Mouse (Mus musculus): ENCODE results near the gene Dido1. TPM values are rescaled to one million over a fixed set of nuclear protein-coding genes. Genes with fewer than 3 reads are reported as not detected.

Dido1 gene
- total RNA-seq, 2 experiments from 2014 or later = 60.8 to 63.3 TPM

Other genes with a start within 250 kb of the Dido1 start
- under 1 TPM; 0.25 to 0.73 TPM for gene Ntsr1, start 210.0 kb downstream of the Dido1 start, total RNA-seq (2021)
- gene Mrgbp, start 128.7 kb downstream of the Dido1 start, total RNA-seq (2021) = 10 to 100 TPM; 28.2 to 29.3 TPM
- 10 to 100 TPM; 61.4 to 66.1 TPM for gene Ogfr, start 120.8 kb downstream of the Dido1 start, total RNA-seq (2021)
- gene Col9a3, start 112.2 kb downstream of the Dido1 start, total RNA-seq (2021) = 1 to 10 TPM; 2.3 to 3.1 TPM
- under 1 TPM; 0.34 to 0.90 TPM for gene Tcfl5, start 67.3 kb downstream of the Dido1 start, total RNA-seq (2021)
- 10 to 100 TPM; 72.6 to 78.2 TPM for gene Gid8, start 118 bp upstream of the Dido1 start, total RNA-seq (2021)
- 1 to 10 TPM; 2.9 to 3.2 TPM for gene Slc17a9, start 15.3 kb upstream of the Dido1 start, total RNA-seq (2021)
- not detected for gene Bhlhe23, start 66.9 kb upstream of the Dido1 start, total RNA-seq (2021)
- gene Ythdf1, start 210.9 kb upstream of the Dido1 start, total RNA-seq (2021) = 10 to 100 TPM; 58.7 to 64.4 TPM
- gene Birc7, start 219.0 kb upstream of the Dido1 start, total RNA-seq (2021) = not detected
- 10 to 100 TPM in 1 of 2 experiments, 1 to 10 TPM in 1; 8.8 to 12.6 TPM for gene Nkain4, start 244.7 kb upstream of the Dido1 start, total RNA-seq (2021)